Mouse (Mus musculus) MEL (cell line): ENCODE data around the gene Tmbim6. TPM values are rescaled to one million over a fixed set of nuclear protein-coding genes. Genes with fewer than 3 reads are reported as not detected.

ENCODE experiments used
- DNase-seq: peaks from one replicate; pipeline ENCODE4 v3.0.0; 2011; ENCODE audit warnings: low read depth, low spot score
- H3K27ac ChIP-seq: 2 replicates; pipeline ENCODE4 v1.5.1; 2012; ENCODE audit warnings: low read depth, mild to moderate bottlenecking, control low read depth, low read length, moderate library complexity; ENCODE audit not compliant: control insufficient read depth
- H3K27me3 ChIP-seq, 2 experiments: fragments of 150-350 bp in 1 of 2; sonication (generic) in 1 of 2; 2 replicates each; pipeline ENCODE4 v1.6.1; 2012; ENCODE audit warnings: low read length in 2 of 2, mild to moderate bottlenecking in 2 of 2, improper control_type of control experiment in 1 of 2, moderate library complexity in 1 of 2; ENCODE audit not compliant: insufficient read depth in 2 of 2, control insufficient read depth in 1 of 2
- H3K36me3 ChIP-seq, 2 experiments: 2 replicates each; pipeline ENCODE4 v1.6.1; 2012 to 2014; ENCODE audit warnings: low read length in 2 of 2, improper control_type of control experiment in 1 of 2, inconsistent platforms in 1 of 2, mild to moderate bottlenecking in 1 of 2; ENCODE audit not compliant: insufficient read depth in 2 of 2, control insufficient read depth in 1 of 2
- H3K4me1 ChIP-seq, 2 experiments: fragments of 150-350 bp in 1 of 2; sonication (generic) in 1 of 2; 2 replicates each; pipeline ENCODE4 v1.6.1; 2012; ENCODE audit warnings: low read length in 2 of 2, improper control_type of control experiment in 1 of 2, mild to moderate bottlenecking in 1 of 2; ENCODE audit not compliant: insufficient read depth in 2 of 2, control insufficient read depth in 1 of 2
- H3K4me3 ChIP-seq, 2 experiments: fragments of 150-350 bp in 1 of 2; sonication (generic) in 1 of 2; 2 replicates each; pipeline ENCODE4 v1.5.1; 2012; ENCODE audit warnings: low read depth in 2 of 2, low read length in 2 of 2, mild to moderate bottlenecking in 2 of 2, moderate library complexity in 2 of 2, control low read depth in 1 of 2, improper control_type of control experiment in 1 of 2; ENCODE audit not compliant: control insufficient read depth in 1 of 2, insufficient read depth in 1 of 2
- H3K79me2 ChIP-seq: 2 replicates; pipeline ENCODE4 v1.6.1; 2012; ENCODE audit warnings: mild to moderate bottlenecking, low read length, moderate library complexity; ENCODE audit not compliant: control insufficient read depth, poor library complexity, insufficient read depth
- H3K9ac ChIP-seq: 2 replicates; pipeline ENCODE4 v1.6.1; 2012; ENCODE audit warnings: low read depth, mild to moderate bottlenecking, control low read depth, low read length, moderate library complexity; ENCODE audit not compliant: control insufficient read depth, poor library complexity, severe bottlenecking
- H3K9me3 ChIP-seq: fragments of 150-350 bp; sonication (generic); replicated peaks from 2 replicates; pipeline ENCODE4 v1.6.1; 2012; ENCODE audit warnings: mild to moderate bottlenecking, low read length, improper control_type of control experiment, moderate library complexity; ENCODE audit not compliant: insufficient read depth
- CHD1 ChIP-seq: IDR thresholded peaks from 2 replicates; pipeline ENCODE4 v1.6.1; 2012; ENCODE audit warnings: low read depth, mild to moderate bottlenecking, inconsistent platforms, low read length, improper control_type of control experiment
- MAZ ChIP-seq: IDR thresholded peaks from 2 replicates; pipeline ENCODE4 v1.6.1; 2012; ENCODE audit warnings: low read depth, mild to moderate bottlenecking, inconsistent platforms, low read length, improper control_type of control experiment
- NRF1 ChIP-seq: IDR thresholded peaks from 2 replicates; pipeline ENCODE4 v1.6.1; 2014; ENCODE audit warnings: low read depth, mild to moderate bottlenecking, inconsistent platforms, low read length, improper control_type of control experiment, moderate library complexity; ENCODE audit not compliant: poor library complexity, insufficient read depth, severe bottlenecking
- POLR2A ChIP-seq, 2 experiments: IDR thresholded peaks; 2 replicates each; pipeline ENCODE4 v1.6.1; 2011 to 2012; ENCODE audit warnings: low read length in 2 of 2, mild to moderate bottlenecking in 2 of 2, control low read depth in 1 of 2, improper control_type of control experiment in 1 of 2, low read depth in 1 of 2, moderate library complexity in 1 of 2; ENCODE audit not compliant: control insufficient read depth in 1 of 2, insufficient read depth in 1 of 2, poor library complexity in 1 of 2
- SMC3 ChIP-seq: IDR thresholded peaks from 2 replicates; pipeline ENCODE4 v1.6.1; 2011; ENCODE audit warnings: low read depth, low read length, improper control_type of control experiment
- TAL1 ChIP-seq: IDR thresholded peaks from 2 replicates; pipeline ENCODE4 v1.6.1; 2012; ENCODE audit warnings: mild to moderate bottlenecking, inconsistent platforms, low read length, moderate library complexity, mixed read lengths
- TBP ChIP-seq: IDR thresholded peaks from 2 replicates; pipeline ENCODE4 v1.8.0; 2011; ENCODE audit warnings: low read depth, low read length, improper control_type of control experiment
- TCF12 ChIP-seq: IDR thresholded peaks from 2 replicates; pipeline ENCODE4 v1.6.1; 2014; ENCODE audit warnings: low read depth, mild to moderate bottlenecking, inconsistent platforms, low read length, improper control_type of control experiment, moderate library complexity
- ZC3H11A ChIP-seq: IDR thresholded peaks from 2 replicates; pipeline ENCODE4 v1.6.1; 2012; ENCODE audit warnings: low read depth, mild to moderate bottlenecking, inconsistent platforms, low read length, improper control_type of control experiment
- ZNF384 ChIP-seq: IDR thresholded peaks from 2 replicates; pipeline ENCODE4 v1.6.1; 2012; ENCODE audit warnings: low read depth, mild to moderate bottlenecking, inconsistent platforms, low read length, improper control_type of control experiment
- polyA plus RNA-seq, 2 experiments: library from polyadenylated mRNA; stranded (reverse) in 1 of 2; unstranded in 1 of 2; fragments of >175 nt in 1 of 2; fragments of >200 nt in 1 of 2; gene quantifications; 2 replicates each; pipeline versions ENCODE4 v1.2.1 to v1.2.4; 2012; ENCODE audit warnings: low replicate concordance in 2 of 2, low read depth in 1 of 2; ENCODE audit not compliant: insufficient read length in 2 of 2, insufficient read depth in 1 of 2, missing spikeins in 1 of 2
- total RNA-seq: library from RNA; depleted of rRNA; stranded (reverse); fragments of 300-350 nt; gene quantifications from 2 replicates; pipeline ENCODE4 v1.2.3, GENCODE M21; 2012

Tmbim6 gene
- total and polyA plus RNA-seq, 3 experiments = 243 to 339 TPM; not detected in 1

- no peak overlapping the region for H3K4me3 ChIP-seq
- no peaks in the 10 kb centered on the region for H3K79me2 ChIP-seq
- H3K4me1 ChIP-seq = no peaks in the 10 kb centered on the region
- no peak overlapping the region for H3K9ac ChIP-seq
- H3K27me3 ChIP-seq = no peaks in the 10 kb centered on the region
- DNase-seq = no peak
- H3K27ac ChIP-seq = no peak overlapping the region
- TF ChIP-seq SMC3 (no peak), ZC3H11A (no peak), TCF12 (no peak)
- no peaks in the 10 kb centered on the region for H3K36me3 ChIP-seq
- no peaks in the 10 kb centered on the region for H3K9me3 ChIP-seq
Observed at GRCm38 (mm10) chr15:99431063-99431462, 38.4 kb downstream of the Tmbim6 start.

- no peaks in the 10 kb centered on the region for H3K27me3 ChIP-seq
- H3K9me3 ChIP-seq = no peaks in the 10 kb centered on the region
- no peak for DNase-seq
- no peaks in the 10 kb centered on the region for H3K4me1 ChIP-seq
- no peak overlapping the region for H3K9ac ChIP-seq
- no peak overlapping the region for H3K4me3 ChIP-seq
- no peak overlapping the region for H3K27ac ChIP-seq
- no peaks in the 10 kb centered on the region for H3K36me3 ChIP-seq
- no peaks in the 10 kb centered on the region for H3K79me2 ChIP-seq
- TF ChIP-seq MAZ = no peak
- TF ChIP-seq TAL1 = no peak
- no peak for TF ChIP-seq CHD1
- TF ChIP-seq ZNF384 = no peak
Observed at GRCm38 (mm10) chr15:99431504-99431903, 38.8 kb downstream of the Tmbim6 start.

GRCm38 (mm10) chr15:99431967-99432366, 39.3 kb downstream of the Tmbim6 start:
- Histone ChIP-seq H3K27ac (no peak overlapping the region), H3K79me2 (no peaks in the 10 kb centered on the region), H3K4me3 (no peak overlapping the region), H3K9ac (no peak overlapping the region), H3K27me3 (no peaks in the 10 kb centered on the region), H3K9me3 (no peaks in the 10 kb centered on the region), H3K36me3 (no peaks in the 10 kb centered on the region)
- DNase-seq = no peak
- TF ChIP-seq NRF1 (no peak), TBP (no peak), POLR2A (IDR thresholded peaks at IDR 0.05; ENCODE audit: control insufficient read depth in 1 of 2, insufficient read depth in 1 of 2, low read depth in 1 of 2, low read length in 2 of 2, poor library complexity in 1 of 2) (no peak)
- TF ChIP-seq, all 39 proteins: peak for 0
- no peaks in the 10 kb centered on the region for H3K4me1 ChIP-seq
